Mouse (Mus musculus) bone marrow macrophage, adult 2 months (primary cell): ENCODE measurements at regions not wholly inside any gene's neighbourhood (a gene's known extent, or its start where the extent isn't known, plus 50 kb on each side); places are given as distances from the start of the nearest gene placed in this dataset.

Experiments
- CTCF ChIP-seq: IDR thresholded peaks from 2 replicates; pipeline ENCODE4 v1.5.1; 2012; ENCODE audit warnings: low read depth, mild to moderate bottlenecking, low read length, moderate library complexity
- POLR2A ChIP-seq: IDR thresholded peaks from 2 replicates; pipeline ENCODE4 v1.6.1; 2012; ENCODE audit warnings: mild to moderate bottlenecking, low read depth, low read length, borderline replicate concordance

- no peak for TF ChIP-seq POLR2A
- TF ChIP-seq CTCF: no peak
These were observed 235.8 kb upstream of the Nudt12 start for GRCm38 (mm10) chr17:59249000-59249399.
